Mouse (Mus musculus) erythroid progenitor cell, adult 5-6 weeks (primary cell): ENCODE data around the gene H2-Aa. TPM values are rescaled to one million over a fixed set of nuclear protein-coding genes. Genes with fewer than 3 reads are reported as not detected.

Experiments
- ATAC-seq: replicated peaks from 2 replicates; pipeline ENCODE4 v1.8.0; 2016; ENCODE audit warnings: moderate number of reproducible peaks, mild to moderate bottlenecking, moderate TSS enrichment, inconsistent platforms; ENCODE audit not compliant: poor library complexity, low FRiP score, severe bottlenecking
- total RNA-seq, 2 experiments: library from RNA; stranded (forward) in 1 of 2; stranded (reverse) in 1 of 2; fragments of 150-400 nt in 1 of 2; fragments of 186-747, 209-891 nt in 1 of 2; gene quantifications; 2 replicates each; pipeline versions ENCODE4 v1.2.3 to v1.2.4; 2015 to 2017; ENCODE audit warnings: low replicate concordance in 2 of 2

Gene H2-Aa
- total RNA-seq, 2 experiments from 2014 or later = 27.5 to 84.7 TPM

DNA sequence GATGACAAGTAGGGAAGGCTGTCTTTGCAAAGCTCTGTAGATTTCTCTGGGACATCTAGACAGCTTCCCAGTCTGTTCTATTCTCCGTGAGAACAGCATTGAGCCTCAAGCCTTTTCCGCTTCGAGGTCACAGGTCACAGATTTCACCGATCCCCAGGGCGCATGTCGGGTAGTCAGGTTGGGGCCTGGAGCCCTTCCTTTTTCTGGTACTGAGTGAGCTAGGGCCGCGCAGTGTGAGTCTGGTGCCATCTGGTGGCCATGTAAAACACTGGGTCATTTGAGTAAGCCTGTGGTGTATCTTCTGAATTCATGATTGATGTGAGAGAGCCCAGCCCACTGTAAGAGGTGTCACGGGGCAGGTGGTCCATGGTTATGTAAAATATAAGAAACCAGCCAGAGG lies 52.7 kb downstream of the H2-Aa start:
- ATAC-seq = peak; percentile 63; the same call in 1 of the 2 replicates

Other genes starting within 250 kb of the H2-Aa start
- gene Col11a2, start 248.4 kb downstream of the H2-Aa start, total RNA-seq (2015; ENCODE audit: low replicate concordance) = 0.36 and 0.42 TPM in 2 replicates
- 2.1 and 2.9 TPM in 2 replicates for gene Col11a2, start 248.4 kb downstream of the H2-Aa start, total RNA-seq (2017; ENCODE audit: low replicate concordance)
- not detected in 2 replicates for gene H2-Oa, start 195.5 kb downstream of the H2-Aa start, total RNA-seq (2015; ENCODE audit: low replicate concordance)
- gene H2-Oa, start 195.5 kb downstream of the H2-Aa start, total RNA-seq (2017; ENCODE audit: low replicate concordance) = 0.39 and 1.5 TPM in 2 replicates
- gene H2-DMa, start 168.3 kb downstream of the H2-Aa start, total RNA-seq (2015; ENCODE audit: low replicate concordance) = 14.4 and 17.2 TPM in 2 replicates
- gene H2-DMa, start 168.3 kb downstream of the H2-Aa start, total RNA-seq (2017; ENCODE audit: low replicate concordance) = 12.3 and 20.4 TPM in 2 replicates
- gene Brd2, start 165.2 kb downstream of the H2-Aa start, total RNA-seq (2015; ENCODE audit: low replicate concordance) = 199 and 208 TPM in 2 replicates
- gene Brd2, start 165.2 kb downstream of the H2-Aa start, total RNA-seq (2017; ENCODE audit: low replicate concordance) = 191 and 208 TPM in 2 replicates
- gene H2-DMb2, start 144.5 kb downstream of the H2-Aa start, total RNA-seq (2015; ENCODE audit: low replicate concordance) = 3.2 and 4.6 TPM in 2 replicates
- gene H2-DMb2, start 144.5 kb downstream of the H2-Aa start, total RNA-seq (2017; ENCODE audit: low replicate concordance) = 2.0 and 2.8 TPM in 2 replicates
- gene H2-DMb1, start 134.8 kb downstream of the H2-Aa start, total RNA-seq (2015; ENCODE audit: low replicate concordance) = 18.0 and 34.8 TPM in 2 replicates
- 3.9 and 23.1 TPM in 2 replicates for gene H2-DMb1, start 134.8 kb downstream of the H2-Aa start, total RNA-seq (2017; ENCODE audit: low replicate concordance)
- 12.6 and 21.0 TPM in 2 replicates for gene Tap1, start 100.3 kb downstream of the H2-Aa start, total RNA-seq (2015; ENCODE audit: low replicate concordance)
- 21.6 and 35.4 TPM in 2 replicates for gene Tap1, start 100.3 kb downstream of the H2-Aa start, total RNA-seq (2017; ENCODE audit: low replicate concordance)
- 23.5 and 39.3 TPM in 2 replicates for gene Psmb9, start 100.1 kb downstream of the H2-Aa start, total RNA-seq (2015; ENCODE audit: low replicate concordance)
- 21.3 and 36.5 TPM in 2 replicates for gene Psmb9, start 100.1 kb downstream of the H2-Aa start, total RNA-seq (2017; ENCODE audit: low replicate concordance)
- 38.1 and 68.1 TPM in 2 replicates for gene Psmb8, start 90.1 kb downstream of the H2-Aa start, total RNA-seq (2015; ENCODE audit: low replicate concordance)
- 29.3 and 38.3 TPM in 2 replicates for gene Psmb8, start 90.1 kb downstream of the H2-Aa start, total RNA-seq (2017; ENCODE audit: low replicate concordance)
- gene Tap2, start 84.3 kb downstream of the H2-Aa start, total RNA-seq (2015; ENCODE audit: low replicate concordance) = 4.7 and 6.7 TPM in 2 replicates
- 7.7 and 16.6 TPM in 2 replicates for gene Tap2, start 84.3 kb downstream of the H2-Aa start, total RNA-seq (2017; ENCODE audit: low replicate concordance)
- gene H2-Ob, start 48.9 kb downstream of the H2-Aa start, total RNA-seq (2015; ENCODE audit: low replicate concordance) = 10.1 and 21.4 TPM in 2 replicates
- gene H2-Ob, start 48.9 kb downstream of the H2-Aa start, total RNA-seq (2017; ENCODE audit: low replicate concordance) = 8.0 and 14.1 TPM in 2 replicates
- 31.9 and 96.6 TPM in 2 replicates for gene H2-Ab1, start 30.1 kb downstream of the H2-Aa start, total RNA-seq (2015; ENCODE audit: low replicate concordance)
- gene H2-Ab1, start 30.1 kb downstream of the H2-Aa start, total RNA-seq (2017; ENCODE audit: low replicate concordance) = 43.0 and 50.2 TPM in 2 replicates
- 7.2 and 8.4 TPM in 2 replicates for gene H2-Eb1, start 18.0 kb upstream of the H2-Aa start, total RNA-seq (2015; ENCODE audit: low replicate concordance)
- gene H2-Eb1, start 18.0 kb upstream of the H2-Aa start, total RNA-seq (2017; ENCODE audit: low replicate concordance) = 28.5 and 80.5 TPM in 2 replicates
- gene H2-Eb2, start 37.8 kb upstream of the H2-Aa start, total RNA-seq (2015; ENCODE audit: low replicate concordance) = not detected in 2 replicates
- gene H2-Eb2, start 37.8 kb upstream of the H2-Aa start, total RNA-seq (2017; ENCODE audit: low replicate concordance) = not detected in 2 replicates
- gene Btnl2, start 67.0 kb upstream of the H2-Aa start, total RNA-seq (2015; ENCODE audit: low replicate concordance) = not detected in 2 replicates
- gene Btnl2, start 67.0 kb upstream of the H2-Aa start, total RNA-seq (2017; ENCODE audit: low replicate concordance) = not detected in 2 replicates
- not detected in 2 replicates for gene Btnl1, start 89.3 kb upstream of the H2-Aa start, total RNA-seq (2015; ENCODE audit: low replicate concordance)
- gene Btnl1, start 89.3 kb upstream of the H2-Aa start, total RNA-seq (2017; ENCODE audit: low replicate concordance) = not detected in 2 replicates
- not detected in 2 replicates for gene BC051142, start 111.0 kb upstream of the H2-Aa start, total RNA-seq (2015; ENCODE audit: low replicate concordance)
- gene BC051142, start 111.0 kb upstream of the H2-Aa start, total RNA-seq (2017; ENCODE audit: low replicate concordance) = not detected in 2 replicates
- not detected in 2 replicates for gene Btnl4, start 189.5 kb upstream of the H2-Aa start, total RNA-seq (2015; ENCODE audit: low replicate concordance)
- 0.51 TPM in 1 of 2 replicates, not detected in the other for gene Btnl4, start 189.5 kb upstream of the H2-Aa start, total RNA-seq (2017; ENCODE audit: low replicate concordance)
- not detected in 2 replicates for gene Btnl6, start 229.5 kb upstream of the H2-Aa start, total RNA-seq (2015; ENCODE audit: low replicate concordance)
- 0.39 and 0.61 TPM in 2 replicates for gene Btnl6, start 229.5 kb upstream of the H2-Aa start, total RNA-seq (2017; ENCODE audit: low replicate concordance)